Mouse (Mus musculus) heart, embryonic 15.5 days (tissue): ENCODE results near the gene Pigp. TPM values are rescaled to one million over a fixed set of nuclear protein-coding genes. Genes with fewer than 3 reads are reported as not detected.
"Not testable (repeated sequence)": the region's sequence is repeated elsewhere in the genome, so short reads cannot be mapped to it uniquely, and the experiment has no call there.

Source experiments
- ATAC-seq: fragments of 200-750 bp; cut with Nextera tagmentation; replicated peaks from 2 replicates; pipeline ENCODE4 v1.8.0; 2017; ENCODE audit warnings: low read depth, moderate TSS enrichment; ENCODE audit not compliant: insufficient number of reproducible peaks, insufficient read depth, low FRiP score
- H3K27ac ChIP-seq: fragments of 300-500 bp; sonication (generic); 2 replicates; pipeline ENCODE4 v1.5.1; 2015; ENCODE audit warnings: mild to moderate bottlenecking, inconsistent platforms
- H3K27me3 ChIP-seq: fragments of 300-500 bp; sonication (generic); 2 replicates; pipeline ENCODE4 v1.6.1; 2015; ENCODE audit warnings: inconsistent platforms
- H3K36me3 ChIP-seq: fragments of 300-500 bp; sonication (generic); 2 replicates; pipeline ENCODE4 v1.6.1; 2015; ENCODE audit warnings: mild to moderate bottlenecking, inconsistent platforms
- H3K4me1 ChIP-seq: fragments of 300-500 bp; sonication (generic); replicated peaks from 2 replicates; pipeline ENCODE4 v1.6.1; 2015; ENCODE audit warnings: inconsistent platforms
- H3K4me2 ChIP-seq: fragments of 300-500 bp; sonication (generic); 2 replicates; pipeline ENCODE4 v1.6.1; 2015; ENCODE audit warnings: inconsistent platforms, mild to moderate bottlenecking, moderate library complexity
- H3K4me3 ChIP-seq: fragments of 300-500 bp; sonication (generic); 2 replicates; pipeline ENCODE4 v1.5.1; 2015; ENCODE audit warnings: mild to moderate bottlenecking, inconsistent platforms
- H3K9ac ChIP-seq: fragments of 300-500 bp; sonication (generic); 2 replicates; pipeline ENCODE4 v1.6.1; 2015; ENCODE audit warnings: mild to moderate bottlenecking, inconsistent platforms
- H3K9me3 ChIP-seq: fragments of 300-500 bp; sonication (generic); replicated peaks from 2 replicates; pipeline ENCODE4 v1.6.1; 2016; ENCODE audit warnings: inconsistent platforms
- WGBS: fragments of 180-500 bp; shearing (Covaris S2); methylation state at CpG from one replicate; pipeline ENCODE4 v1.1.7; 2015; ENCODE audit warnings: mixed read lengths; 5-methylcytosine and 5-hydroxymethylcytosine counted together
- polyA plus RNA-seq: library from polyadenylated mRNA; unstranded; fragments of >200 nt; fragmentation: Nextera tagmentation; extraction: Ambion mirVana; gene quantifications from 2 replicates; pipeline ENCODE4 v1.2.1, GENCODE M21; 2015

Gene Pigp
- polyA plus RNA-seq, 1 experiment from 2014 or later: 112 TPM

DNA sequence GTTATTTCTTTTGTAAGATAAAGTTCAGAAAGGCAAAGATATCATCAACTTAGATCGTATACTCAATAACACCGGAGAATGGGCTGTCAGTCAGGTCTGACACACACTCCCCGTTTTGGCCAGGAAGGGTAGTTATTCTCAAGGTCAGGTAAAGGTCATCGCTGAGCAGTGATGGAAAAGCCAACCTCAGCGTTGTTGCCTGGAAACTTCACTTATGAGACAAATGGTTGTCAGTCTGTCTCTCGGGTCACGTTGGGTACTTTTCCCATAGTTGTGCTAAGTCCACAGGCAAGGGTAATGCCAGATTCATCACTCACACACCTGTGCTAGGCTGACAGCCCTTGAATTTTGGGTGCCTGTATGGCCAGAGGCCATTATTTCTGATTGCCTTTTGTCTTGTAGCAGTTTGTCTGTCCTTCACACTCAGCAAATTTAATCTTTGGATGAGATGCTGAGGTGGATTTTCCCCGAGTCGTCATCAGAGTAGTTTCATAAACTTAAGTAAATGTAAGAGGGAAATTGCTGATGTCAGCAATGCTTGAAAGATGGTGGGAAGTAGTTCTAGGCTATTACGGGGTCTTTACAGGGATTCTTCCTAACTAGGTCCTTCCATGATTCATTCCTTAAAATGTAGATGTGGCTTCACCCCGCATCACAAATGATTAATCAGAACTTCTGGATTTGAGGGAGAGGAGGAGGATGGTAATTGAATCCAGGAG, 14.7 kb downstream of the Pigp start:
- H3K27ac ChIP-seq: no peak overlapping the region
- H3K9ac ChIP-seq: no peak overlapping the region
- 63% methylated on average over 11 of the region's 11 CpGs for WGBS
- H3K36me3 ChIP-seq: no peaks in the 10 kb centered on the region
- no peak for ATAC-seq
- H3K27me3 ChIP-seq: no peaks in the 10 kb centered on the region
- no peak overlapping the region for H3K4me2 ChIP-seq
- no peak overlapping the region for H3K4me3 ChIP-seq
- H3K9me3 ChIP-seq: no peaks in the 10 kb centered on the region
- peaks cover 7% of the 10 kb centered on the region for H3K4me1 ChIP-seq

DNA sequence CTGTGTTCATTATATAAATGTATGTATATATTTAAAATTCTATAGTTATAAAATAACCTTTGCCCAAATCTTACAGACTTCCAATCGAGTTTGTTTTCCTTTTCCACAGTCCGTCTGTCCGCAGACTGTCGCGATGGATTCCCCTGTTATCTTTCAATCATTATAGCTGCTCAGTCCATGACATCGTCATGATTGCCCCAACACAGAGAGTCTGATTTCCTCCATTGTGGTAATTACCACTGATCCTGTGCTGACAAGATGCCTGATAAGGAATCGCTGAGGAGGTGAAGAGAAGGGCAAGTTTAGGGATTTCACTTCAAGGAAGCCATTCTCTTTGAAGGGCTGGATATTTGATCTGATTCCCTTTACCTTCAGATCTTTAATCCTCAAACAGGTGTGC, 15.6 kb downstream of the Pigp start:
- H3K36me3 ChIP-seq: no peaks in the 10 kb centered on the region
- H3K27ac ChIP-seq: no peak overlapping the region
- no peak overlapping the region for H3K4me2 ChIP-seq
- no peaks in the 10 kb centered on the region for H3K9me3 ChIP-seq
- 46% methylated on average over 7 of the region's 7 CpGs for WGBS
- H3K4me3 ChIP-seq: no peak overlapping the region
- no peak overlapping the region for H3K9ac ChIP-seq
- peaks cover 5% of the 10 kb centered on the region for H3K4me1 ChIP-seq
- no peaks in the 10 kb centered on the region for H3K27me3 ChIP-seq
- ATAC-seq: no peak

DNA sequence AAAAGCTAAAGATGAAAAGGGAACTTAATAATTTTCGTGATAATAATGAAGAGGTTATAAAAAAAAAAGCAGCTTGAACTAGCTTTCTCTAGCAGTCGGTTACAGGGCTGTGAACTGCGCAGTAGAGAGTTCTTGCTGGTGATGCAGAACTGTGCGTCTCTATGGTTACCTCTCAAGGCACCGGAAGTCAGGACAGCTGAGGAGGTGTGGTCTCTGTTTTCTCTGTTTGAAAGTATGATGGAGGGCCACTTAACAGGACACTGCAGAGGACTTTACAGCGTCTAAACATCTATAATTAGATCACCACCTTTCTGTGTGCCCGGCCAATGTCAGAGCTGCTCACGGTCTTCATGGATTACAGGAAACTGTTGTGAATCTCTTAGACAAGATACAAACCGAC, 17.2 kb downstream of the Pigp start:
- peak; percentile 77 for ATAC-seq
- H3K27me3 ChIP-seq: no peaks in the 10 kb centered on the region
- no peak overlapping the region for H3K4me3 ChIP-seq
- WGBS: 21% methylated on average over 9 of the region's 9 CpGs
- peaks cover 5% of the 10 kb centered on the region for H3K4me1 ChIP-seq
- no peaks in the 10 kb centered on the region for H3K9me3 ChIP-seq
- H3K9ac ChIP-seq: no peak overlapping the region
- no peaks in the 10 kb centered on the region for H3K36me3 ChIP-seq
- H3K4me2 ChIP-seq: peak overlapping the region; percentile 18; the same call in 1 of the 2 replicates
- peak overlapping the region; percentile 24; the same call in 1 of the 2 replicates for H3K27ac ChIP-seq

DNA sequence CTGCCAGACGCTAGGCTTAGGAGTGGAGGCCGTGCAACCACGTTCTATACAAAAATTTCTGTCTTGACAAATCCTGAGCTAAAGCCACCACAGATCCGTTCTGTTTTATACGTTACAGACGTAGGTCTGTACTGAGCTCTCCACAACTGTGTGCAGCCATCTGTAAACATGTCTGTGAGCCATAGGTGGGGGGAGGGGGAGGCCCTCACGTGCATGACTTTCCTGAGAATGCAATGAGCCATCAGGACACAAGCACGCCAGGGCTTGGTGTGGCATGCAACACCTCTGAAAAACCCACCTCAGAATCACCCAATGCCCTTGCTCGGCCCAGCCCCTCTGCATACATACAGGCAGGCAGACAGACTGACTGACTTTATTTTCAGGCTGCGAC, 21.4 kb downstream of the Pigp start:
- Histone ChIP-seq H3K27ac (no peak overlapping the region), H3K9me3 (no peaks in the 10 kb centered on the region), H3K4me2 (no peak overlapping the region), H3K9ac (no peak overlapping the region), H3K36me3 (no peaks in the 10 kb centered on the region), H3K4me3 (no peak overlapping the region), H3K4me1 (peaks cover 5% of the 10 kb centered on the region), H3K27me3 (no peaks in the 10 kb centered on the region)
- ATAC-seq: no peak
- 74% methylated on average over 10 of the region's 10 CpGs for WGBS

DNA sequence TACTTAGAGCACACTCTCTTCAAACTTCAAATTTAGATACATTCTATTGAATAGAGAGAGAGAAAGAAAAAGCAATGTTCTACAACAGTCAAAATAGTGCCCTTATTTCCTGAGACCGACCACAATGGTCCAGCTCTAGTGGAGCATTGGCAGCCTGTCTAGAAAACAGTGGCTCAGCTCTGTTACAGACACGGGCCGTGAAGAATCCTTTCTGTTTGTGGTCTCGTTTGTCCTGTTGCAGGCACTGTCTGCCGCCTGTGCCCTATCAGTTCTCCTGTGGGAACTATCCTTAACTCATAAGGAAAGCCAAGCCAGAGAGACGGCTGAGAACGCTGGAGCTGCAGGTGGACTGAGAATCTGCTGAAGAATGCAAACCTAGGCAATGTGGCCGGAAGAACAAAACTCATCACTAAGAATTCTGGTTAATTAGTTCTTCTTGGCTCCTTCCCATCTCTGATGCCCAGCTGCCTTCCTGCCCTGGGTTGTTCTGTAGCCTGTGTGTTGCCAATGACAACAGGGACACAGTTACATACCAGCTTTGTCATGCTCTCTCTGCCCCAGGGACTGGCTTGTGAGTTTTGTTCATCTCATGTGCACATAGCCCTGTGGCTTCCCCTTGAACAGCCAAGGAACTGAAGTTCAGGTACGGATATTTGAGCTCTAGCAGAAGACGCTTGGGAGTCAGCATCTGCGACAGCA, 21.9 kb downstream of the Pigp start:
- no peak for ATAC-seq
- H3K36me3 ChIP-seq: no peaks in the 10 kb centered on the region
- no peaks in the 10 kb centered on the region for H3K9me3 ChIP-seq
- H3K4me3 ChIP-seq: no peak overlapping the region
- H3K9ac ChIP-seq: no peak overlapping the region
- H3K27me3 ChIP-seq: no peaks in the 10 kb centered on the region
- H3K27ac ChIP-seq: no peak overlapping the region
- 57% methylated on average over 11 of the region's 11 CpGs for WGBS
- H3K4me2 ChIP-seq: no peak overlapping the region
- peaks cover 5% of the 10 kb centered on the region for H3K4me1 ChIP-seq

DNA sequence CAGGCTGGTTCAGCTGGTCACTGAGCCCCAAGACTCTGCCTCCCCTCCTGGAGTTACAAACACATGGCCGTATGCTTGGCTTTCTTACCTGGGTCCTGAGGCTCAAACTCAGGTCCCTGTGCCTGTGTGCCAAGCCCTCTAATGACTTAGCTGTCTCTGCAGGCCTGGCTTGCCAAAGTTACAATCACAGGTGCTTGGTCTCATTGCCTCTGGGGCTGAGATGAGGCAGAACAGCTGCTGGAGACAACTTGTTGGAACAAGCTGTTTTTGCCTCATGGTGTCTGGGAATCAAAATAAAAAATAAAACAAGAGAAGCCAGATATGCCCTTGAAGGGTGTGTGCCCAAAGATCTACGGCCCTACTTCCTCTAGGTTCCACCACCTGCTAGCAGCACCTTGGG, 22.9 kb downstream of the Pigp start:
- Histone ChIP-seq H3K9ac (no peak overlapping the region), H3K9me3 (no peaks in the 10 kb centered on the region), H3K4me1 (no peaks in the 10 kb centered on the region; the same call in 1 of the 2 replicates), H3K36me3 (no peaks in the 10 kb centered on the region), H3K4me3 (no peak overlapping the region), H3K27ac (no peak overlapping the region), H3K27me3 (no peaks in the 10 kb centered on the region), H3K4me2 (no peak overlapping the region)
- WGBS: 80% methylated on average over 2 of the region's 2 CpGs
- ATAC-seq: no peak

DNA sequence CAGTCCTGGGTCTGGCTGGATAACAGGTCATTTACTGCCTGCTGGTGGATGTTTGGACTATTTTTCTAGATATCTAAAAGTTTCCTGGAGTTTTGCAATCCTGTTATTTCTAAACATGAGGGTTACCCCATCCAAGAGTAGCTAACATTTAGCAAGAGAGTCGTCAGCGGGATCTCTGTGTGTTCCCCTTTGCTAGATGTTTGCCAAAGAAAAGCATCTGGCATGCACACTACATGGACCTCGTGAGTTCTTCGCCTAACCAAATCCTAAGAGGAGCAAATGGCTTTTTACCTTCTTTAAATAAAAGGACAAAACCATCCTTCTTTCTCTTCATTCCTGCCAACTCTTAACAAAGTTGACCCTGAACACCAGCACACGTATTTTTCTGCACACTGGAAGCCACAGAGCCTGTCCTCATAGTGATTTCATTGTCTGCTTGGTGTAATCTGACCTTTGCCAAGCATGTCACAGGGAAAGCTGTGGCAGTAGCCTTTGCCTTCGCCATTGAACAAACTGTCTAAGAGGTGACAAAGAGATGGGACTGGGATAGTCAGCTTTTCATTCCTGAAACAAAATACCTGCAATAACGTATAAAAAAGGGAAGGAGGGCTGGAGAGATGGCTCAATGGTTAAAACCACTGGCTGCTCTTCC, 24.4 kb downstream of the Pigp start:
- Histone ChIP-seq H3K4me2 (no peak overlapping the region), H3K27me3 (no peaks in the 10 kb centered on the region), H3K9ac (no peak overlapping the region), H3K4me3 (no peak overlapping the region), H3K36me3 (no peaks in the 10 kb centered on the region), H3K9me3 (no peaks in the 10 kb centered on the region), H3K27ac (no peak overlapping the region), H3K4me1 (no peaks in the 10 kb centered on the region)
- 76% methylated on average over 7 of the region's 7 CpGs for WGBS
- ATAC-seq: no peak

DNA sequence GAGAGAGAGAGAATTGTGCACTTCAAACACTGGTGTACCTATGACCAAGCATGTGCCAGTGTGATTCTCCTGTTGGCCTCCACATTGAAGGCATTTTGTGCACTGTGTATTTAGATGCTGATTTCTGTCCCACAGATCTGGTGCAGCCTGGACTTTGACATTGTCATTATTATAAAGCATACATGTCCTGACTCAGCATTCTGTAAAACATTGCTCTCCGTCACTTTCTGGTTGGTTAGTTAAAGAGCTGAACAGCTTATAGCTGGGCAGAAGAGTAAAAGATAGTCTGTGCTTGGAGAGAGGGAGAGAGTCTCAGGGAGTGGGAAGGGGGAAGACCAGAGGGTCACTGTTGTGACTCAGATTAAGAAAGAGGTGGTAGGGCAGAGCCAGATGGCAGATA, 25.9 kb downstream of the Pigp start:
- Histone ChIP-seq H3K9me3 (no peaks in the 10 kb centered on the region), H3K4me1 (no peaks in the 10 kb centered on the region)
- ATAC-seq: no peak

DNA sequence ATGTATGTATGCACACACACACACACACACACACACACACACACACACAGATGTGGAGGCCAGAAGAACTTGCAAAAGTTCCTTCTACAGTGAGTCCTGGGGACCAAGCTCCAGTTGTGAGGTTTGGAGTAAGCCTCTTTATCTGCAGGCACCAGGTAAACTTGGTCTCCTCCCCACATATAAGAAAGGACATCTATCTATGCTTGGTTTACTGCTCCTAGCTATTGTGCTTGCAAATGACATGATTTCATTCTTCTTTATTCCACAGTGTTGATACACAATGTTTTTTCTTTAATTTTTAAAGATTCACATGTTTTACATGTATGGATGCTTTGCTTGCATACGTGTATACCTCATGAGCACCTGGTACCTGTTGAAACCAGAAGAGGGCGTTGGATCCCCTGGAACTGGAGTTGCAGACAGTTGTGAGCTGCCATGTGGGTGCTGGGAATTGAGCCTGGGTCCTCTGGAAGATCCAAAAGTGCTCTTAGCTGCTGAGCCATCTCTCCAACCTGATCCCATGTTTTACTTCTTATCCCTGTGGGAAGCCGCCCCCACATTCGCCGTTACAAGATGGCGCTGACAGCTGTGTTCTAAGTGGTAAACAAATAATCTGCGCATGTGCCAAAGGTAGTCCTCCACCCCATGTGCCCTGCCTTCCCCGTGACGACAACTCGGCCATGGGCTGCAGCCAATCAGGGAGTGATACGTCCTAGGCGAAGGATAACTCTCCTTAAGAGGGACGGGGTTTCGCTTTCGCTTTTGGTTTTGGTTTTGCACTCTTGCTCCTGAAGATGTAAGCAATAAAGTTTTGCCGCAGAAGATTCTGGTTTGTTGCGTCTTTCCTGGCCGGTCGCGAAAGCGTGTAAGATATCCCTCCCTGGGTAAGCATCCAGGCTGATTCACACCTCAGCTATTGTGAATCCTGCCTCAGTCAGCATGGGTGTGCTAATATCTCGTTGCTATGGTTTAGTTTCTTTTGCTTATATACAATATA, 32.2 kb downstream of the Pigp start:
- not testable (repeated sequence) for H3K9me3 ChIP-seq

More for the DNA sequence above, 25.9 kb downstream of the Pigp start:
- no peak overlapping the region for H3K4me3 ChIP-seq
- no peaks in the 10 kb centered on the region for H3K36me3 ChIP-seq
- no peak overlapping the region for H3K4me2 ChIP-seq
- H3K27ac ChIP-seq: no peak overlapping the region
- H3K27me3 ChIP-seq: no peaks in the 10 kb centered on the region
- WGBS: 81% methylated on average over 1 of the region's 1 CpGs
- H3K9ac ChIP-seq: no peak overlapping the region

DNA sequence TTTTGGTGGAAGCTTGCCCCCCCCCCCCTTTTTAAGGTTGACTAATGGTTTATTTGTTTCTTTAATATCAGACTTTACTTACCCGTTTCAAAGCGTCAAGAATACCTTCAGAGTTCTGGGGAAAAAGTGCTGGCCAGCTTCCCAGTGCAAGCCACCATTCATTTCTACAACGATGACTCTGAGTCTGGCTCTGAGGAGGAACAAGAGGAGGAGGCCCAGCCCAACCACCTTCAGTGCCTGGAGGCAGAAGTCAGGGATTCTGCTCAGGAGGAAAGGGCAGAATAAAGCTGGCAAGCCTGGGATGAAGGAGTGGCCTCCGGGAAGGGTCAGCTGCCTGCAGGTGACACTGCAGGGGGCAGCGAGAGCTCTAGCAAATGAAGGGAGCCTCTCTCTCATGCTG, 36.0 kb downstream of the Pigp start:
- no peak for ATAC-seq
- H3K4me3 ChIP-seq: no peak overlapping the region
- H3K4me2 ChIP-seq: no peak overlapping the region
- no peak overlapping the region for H3K27ac ChIP-seq
- H3K9me3 ChIP-seq: no peaks in the 10 kb centered on the region
- 41% methylated on average over 5 of the region's 5 CpGs for WGBS
- no peak overlapping the region for H3K9ac ChIP-seq
- no peaks in the 10 kb centered on the region for H3K27me3 ChIP-seq
- no peaks in the 10 kb centered on the region for H3K4me1 ChIP-seq
- no peaks in the 10 kb centered on the region for H3K36me3 ChIP-seq

More for the DNA sequence above, 32.2 kb downstream of the Pigp start:
- not testable (repeated sequence) for H3K36me3 ChIP-seq, H3K27ac ChIP-seq, H3K9ac ChIP-seq, H3K4me3 ChIP-seq, H3K4me2 ChIP-seq, H3K4me1 ChIP-seq, H3K27me3 ChIP-seq, ATAC-seq
- 90% methylated on average over 22 of the region's 22 CpGs for WGBS

DNA sequence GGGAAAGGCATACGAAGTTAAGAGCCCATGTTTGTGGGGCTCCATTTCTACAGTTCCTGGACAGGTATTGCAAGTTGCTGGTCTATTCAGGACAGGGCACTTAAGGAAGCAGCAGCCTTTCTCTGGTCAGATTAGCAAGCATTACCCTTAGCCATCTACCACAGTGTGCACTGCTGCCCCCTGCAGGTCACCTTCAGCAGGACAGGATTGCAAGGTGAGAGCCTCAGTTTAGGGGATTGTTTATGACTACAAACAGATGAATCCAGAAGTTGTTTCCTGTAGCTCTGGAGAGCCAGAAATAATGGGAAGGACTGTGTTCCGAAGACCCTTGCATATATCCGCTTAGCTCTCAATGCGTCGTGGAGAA, 39.8 kb downstream of the Pigp start:
- Histone ChIP-seq H3K27me3 (0 out of 2 replicates have a peak, but pooled peaks cover 2% of the 10 kb centered on the region), H3K4me1 (peaks cover 17% of the 10 kb centered on the region), H3K4me2 (no peak overlapping the region), H3K9me3 (no peaks in the 10 kb centered on the region), H3K4me3 (no peak overlapping the region), H3K9ac (no peak overlapping the region), H3K27ac (no peak overlapping the region), H3K36me3 (no peaks in the 10 kb centered on the region)
- WGBS: 69% methylated on average over 5 of the region's 5 CpGs
- no peak for ATAC-seq
